Mouse (Mus musculus) right cerebral cortex, postnatal 14 days (tissue): ENCODE measurements around the gene Cap1.

Source experiments
- DNase-seq: peaks from one replicate; pipeline ENCODE4 v3.0.0; 2022

Cap1 gene

DNA sequence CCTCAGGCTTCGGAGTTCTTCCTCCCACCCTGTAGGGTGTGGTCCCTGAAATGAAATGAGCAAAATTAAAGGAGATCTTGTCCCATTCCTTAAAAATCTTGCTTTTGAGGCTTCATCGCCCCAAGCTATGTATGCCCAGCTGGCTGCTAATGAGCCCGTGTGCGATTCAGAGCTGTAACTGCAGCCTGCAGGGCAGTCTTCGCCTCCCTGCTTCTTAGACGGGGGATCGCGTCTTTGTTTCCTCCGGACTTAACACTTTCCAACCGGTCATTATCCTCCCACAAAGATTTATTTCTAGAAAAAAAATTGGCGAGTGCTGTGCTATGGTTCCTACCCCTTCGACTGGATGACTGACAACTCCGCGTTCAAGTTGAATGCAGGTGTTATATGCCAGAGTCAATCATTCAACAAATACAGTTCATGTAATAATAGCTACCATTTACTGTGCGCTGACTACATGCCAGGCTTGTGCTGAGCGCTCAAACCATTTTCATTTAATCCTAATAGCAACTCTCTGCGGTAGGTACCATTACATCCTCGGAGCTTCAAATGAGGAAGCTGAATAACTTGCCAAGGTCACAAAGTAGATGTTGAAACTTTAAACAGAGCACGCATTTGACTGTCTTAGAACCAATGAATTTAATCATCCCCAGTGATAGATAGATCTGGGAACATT lies 861 bp upstream of the Cap1 start:
- no peak for DNase-seq

DNA sequence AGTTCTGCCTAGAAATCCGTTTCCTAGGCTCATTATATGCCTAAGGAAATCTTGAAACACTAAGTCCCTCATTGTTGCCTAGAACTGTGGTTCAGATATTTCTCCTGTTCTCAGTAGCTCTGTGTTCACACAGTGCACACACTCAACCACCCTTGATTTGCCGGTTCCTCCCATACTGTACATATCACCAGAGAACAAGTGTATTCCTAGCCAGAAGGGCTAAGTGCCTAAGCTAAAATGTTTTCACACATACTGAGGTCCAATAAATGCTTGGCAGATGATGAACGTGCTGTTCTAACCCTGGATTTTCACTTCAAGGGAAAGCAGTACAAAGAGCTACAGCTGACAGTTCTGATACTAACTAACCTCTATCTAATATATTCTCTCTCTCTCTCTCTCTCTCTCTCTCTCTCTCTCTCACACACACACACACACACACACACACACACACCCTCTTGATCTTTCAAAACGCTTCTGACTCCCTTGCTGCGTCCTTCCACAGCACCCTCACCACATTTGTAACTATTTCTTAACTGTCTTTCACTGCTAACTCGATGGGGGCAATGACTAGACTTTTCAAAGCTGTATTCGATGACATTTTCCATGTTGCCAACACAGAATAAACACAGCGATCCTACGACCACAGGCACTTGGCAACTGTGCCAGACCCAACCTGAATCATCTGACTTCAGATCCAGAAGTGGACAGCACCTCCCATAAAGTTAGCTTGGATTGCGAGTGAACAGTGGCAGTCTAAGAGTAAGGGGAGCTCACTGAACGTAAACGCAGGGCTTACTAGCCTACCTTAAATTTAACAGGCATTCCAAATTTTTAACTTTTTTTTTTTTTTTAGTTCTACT lies 1.1 kb downstream of the Cap1 start:
- no peak for DNase-seq

DNA sequence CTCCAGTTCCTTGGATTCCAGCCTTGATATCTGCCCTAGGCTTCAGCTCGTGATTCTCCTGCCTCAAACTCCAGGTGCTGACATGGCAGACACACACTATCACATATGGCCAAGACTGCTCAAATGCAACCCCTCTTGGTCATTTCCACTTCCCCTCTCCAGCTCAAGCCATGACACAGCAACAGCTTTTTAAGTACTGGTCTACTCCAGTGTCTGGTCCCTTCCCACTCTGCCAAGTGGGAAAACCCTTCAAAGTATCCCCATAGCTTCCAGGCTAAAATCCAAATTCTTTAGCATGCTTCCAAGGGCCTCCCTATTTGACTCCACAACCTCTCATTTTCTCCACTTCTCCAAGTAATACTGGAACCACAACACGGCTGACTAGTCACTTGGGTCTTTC lies 1.8 kb downstream of the Cap1 start:
- DNase-seq: no peak

DNA sequence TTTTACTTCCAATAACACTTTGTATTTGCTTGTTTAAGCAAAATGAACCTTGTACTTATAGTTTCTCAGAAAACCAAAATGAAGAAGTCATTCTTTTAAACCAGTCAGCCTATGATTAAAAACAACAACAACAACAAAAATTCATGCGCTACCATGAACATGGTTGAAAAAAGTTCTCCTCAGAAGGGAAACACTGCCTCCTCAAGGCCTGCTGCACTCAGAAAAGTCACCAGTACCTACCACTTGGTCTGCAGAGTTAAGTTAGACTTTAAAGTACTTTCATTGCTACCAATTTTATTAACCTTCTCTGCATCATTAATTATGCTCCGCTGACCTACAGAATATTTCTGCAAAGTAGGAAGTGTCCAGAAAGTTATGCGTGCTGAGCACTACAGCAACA lies 2.6 kb downstream of the Cap1 start:
- DNase-seq: no peak

DNA sequence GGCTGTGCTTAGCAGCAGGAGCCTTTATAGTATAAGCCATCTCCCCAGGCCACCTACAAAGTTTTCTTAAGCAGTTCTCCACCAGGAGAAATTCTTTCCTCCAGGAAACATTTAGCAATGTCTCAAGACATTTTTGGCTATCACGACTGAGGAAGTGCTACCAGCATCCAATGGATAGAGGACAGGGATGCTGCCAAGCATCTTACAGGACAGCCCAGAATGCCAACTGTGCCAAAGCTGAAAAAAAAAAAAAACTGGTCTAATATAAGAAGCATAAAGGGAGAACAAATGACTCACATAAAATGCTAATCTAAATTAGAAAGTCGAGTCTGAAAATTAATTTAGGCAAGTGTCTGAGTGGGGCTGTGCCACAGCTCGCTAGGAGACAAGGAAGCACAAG lies 3.3 kb downstream of the Cap1 start:
- DNase-seq: no peak

DNA sequence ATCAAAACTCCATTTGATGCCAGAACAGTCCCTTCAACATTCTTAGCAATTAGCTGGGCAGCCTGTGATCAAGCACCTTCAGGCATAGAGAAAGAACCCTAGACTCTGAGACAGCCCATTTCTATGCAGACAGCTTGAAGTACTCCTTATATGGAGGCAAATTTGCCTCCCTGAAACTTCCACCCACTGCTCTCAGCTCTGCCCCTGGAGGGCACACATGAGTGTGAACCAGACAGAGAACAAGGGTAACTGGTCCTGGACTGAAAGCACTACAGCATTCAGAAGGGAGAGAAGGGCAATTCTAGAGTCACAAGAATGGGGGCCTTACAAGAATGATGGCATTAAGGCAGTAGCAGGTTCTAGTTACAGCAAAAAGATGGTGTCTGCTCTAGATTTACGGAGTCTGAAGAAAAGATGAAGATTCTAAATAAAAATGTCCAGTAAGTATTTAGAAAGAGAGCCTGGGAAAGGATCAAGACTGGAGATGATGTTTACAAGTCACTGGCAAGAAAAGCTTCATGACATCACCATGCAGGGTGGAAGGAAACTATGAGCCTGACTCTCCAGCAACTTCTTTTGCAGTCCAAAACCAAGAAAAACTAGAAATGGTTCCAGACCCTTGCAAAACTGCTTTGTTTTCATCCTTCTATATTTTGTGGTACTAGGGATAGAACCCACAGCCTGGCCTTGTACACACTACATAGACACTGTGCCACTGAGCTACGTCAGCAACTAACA lies 7.4 kb downstream of the Cap1 start:
- DNase-seq: no peak

DNA sequence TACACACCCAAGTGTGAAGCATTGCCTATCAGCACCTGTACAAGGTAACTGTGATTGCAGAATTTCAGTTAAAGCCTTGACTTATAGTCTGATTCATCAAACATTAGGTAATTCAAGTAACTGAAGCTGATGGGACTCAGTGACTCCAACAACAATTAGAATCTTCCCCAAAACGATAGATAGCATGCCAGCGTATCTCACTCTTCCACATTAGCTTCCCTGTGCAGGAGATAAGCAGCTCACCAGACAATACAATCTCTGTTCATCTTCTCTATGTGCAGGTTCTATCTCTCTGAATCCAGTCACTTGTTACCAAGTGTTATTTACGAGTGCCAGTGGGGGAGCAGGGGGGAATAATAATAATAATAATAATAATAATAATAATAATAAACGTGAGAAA lies 12.3 kb downstream of the Cap1 start:
- DNase-seq: no peak

DNA sequence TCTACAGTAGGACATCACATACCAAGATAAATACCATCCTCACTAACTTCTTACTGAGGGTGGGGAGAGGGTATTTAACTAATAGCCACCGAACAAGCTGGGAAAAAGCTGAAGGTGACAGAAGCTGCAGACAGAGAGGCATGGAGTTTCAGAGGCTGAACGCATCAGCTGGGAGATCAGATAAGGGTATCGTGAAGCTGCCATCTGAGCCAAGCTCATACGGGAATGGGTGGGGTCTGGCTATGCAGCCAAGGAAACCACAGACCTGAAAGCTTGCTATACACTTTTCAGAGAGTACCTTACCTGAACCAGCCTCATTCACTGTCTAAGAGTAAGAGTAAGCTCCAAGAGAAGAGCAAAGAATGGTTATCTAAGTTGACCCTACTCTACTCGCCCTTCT lies 12.9 kb downstream of the Cap1 start:
- DNase-seq: no peak

DNA sequence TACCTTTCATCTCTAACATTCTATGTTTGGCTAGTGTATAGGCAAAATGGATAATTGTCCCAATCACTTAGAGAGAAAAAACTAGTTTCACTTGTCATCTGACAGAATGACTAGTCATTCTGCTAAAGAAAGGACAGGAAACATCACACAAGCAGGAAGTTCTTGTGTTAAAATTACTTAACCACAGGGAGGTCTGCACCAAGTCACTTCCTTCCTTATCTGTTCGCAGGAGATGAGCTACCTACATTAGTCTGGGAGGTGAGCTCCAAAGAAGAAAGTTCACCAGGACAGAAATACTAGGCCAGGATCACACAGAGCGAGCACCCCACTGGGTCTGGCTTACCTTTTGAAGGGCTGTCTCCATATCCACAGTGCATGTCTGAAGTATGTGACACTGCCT lies 13.9 kb downstream of the Cap1 start:
- no peak for DNase-seq

DNA sequence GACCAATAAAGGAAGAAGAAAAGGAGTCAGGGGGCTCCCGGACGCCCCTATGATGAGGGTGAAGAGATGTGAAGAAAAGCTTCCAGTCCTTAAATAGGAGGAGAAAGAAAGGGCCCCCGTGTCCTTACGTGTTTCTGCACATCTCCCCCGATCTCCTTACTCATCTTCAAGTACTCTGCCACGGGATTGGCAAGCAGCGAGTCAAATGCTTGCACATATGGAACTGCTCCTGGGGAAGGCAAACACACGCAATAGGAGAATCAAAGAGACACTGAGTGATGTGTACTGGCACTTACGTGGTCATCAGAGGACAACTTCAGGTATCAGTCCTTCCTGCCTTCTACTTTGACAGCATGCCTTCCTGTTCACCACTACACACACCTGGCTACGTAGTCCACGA lies 14.6 kb downstream of the Cap1 start:
- DNase-seq: no peak

DNA sequence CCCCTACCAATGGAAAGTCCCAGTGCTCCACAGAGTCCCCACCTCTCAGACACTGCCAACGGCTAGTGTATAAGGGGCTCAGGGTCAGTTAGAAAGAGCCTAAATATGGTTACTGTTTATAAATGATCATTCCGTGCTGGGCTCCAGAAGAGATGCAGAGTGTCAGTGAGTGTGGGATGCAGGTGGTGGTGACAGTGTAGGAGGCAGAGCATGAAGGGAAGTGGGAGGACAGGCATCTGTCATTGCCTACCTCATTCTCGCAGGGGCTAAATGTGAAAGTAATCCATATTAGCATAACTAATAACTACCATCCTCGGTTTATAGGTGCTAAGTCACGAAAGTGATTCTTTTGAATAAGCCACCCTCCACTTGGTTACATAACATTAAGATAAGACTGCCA lies 15.1 kb downstream of the Cap1 start:
- DNase-seq: no peak

DNA sequence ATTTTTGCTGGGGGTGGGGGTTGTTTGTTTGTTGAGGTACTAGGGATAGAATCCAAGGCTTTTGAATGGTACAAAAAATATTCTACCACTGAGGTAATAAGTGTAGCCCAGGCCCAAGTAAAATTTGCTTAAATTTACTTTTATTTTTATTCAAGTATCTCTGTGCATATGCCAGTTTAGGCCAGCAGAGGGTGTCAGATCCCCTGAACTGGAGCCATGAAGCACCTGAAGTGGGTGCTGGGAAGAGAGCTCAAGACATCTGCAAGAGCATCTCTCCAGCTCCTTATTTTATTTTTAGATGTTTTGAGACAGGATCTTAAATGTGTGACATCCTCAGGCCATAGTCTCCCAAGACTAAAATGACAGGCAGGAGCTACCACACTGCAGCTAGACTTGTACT lies 15.8 kb downstream of the Cap1 start:
- peak; percentile 50 for DNase-seq

DNA sequence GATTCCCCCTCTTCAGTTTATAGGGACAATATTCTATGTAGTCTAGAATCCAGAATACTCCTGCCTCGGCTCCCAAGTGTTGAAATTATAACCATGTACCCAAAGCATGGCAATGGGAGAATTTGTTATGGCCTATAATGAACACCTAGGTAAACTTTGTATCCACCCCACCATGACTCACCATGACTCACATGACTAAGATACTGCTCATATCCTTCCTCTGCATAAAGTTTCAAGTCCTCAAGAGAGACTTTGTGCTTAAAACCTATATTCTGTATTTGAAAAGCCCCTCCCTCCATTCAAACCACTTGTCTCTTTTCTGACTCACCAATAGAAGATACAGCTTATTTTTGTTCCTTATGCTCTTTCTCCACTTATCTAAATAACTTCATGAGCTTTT lies 17.8 kb downstream of the Cap1 start:
- no peak for DNase-seq

DNA sequence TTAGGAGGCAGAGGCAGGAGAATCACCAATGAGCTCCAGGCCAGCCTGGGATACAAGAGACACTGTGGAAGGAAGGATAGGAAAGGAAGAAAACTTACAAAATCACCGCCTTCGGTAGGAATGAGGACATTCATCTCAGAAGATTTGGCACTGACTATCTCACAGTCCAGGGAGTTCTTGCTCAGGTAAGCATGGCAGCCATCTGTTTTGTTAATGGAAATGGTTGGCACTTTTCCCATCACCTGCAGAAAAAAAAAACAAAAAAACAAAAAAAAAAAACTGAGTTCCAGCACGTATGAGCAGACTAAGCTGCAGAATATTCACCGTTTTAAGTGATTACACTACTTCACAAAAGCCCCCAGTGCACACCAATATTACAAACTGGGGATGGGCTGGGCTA lies 24.0 kb downstream of the Cap1 start:
- DNase-seq: no peak

DNA sequence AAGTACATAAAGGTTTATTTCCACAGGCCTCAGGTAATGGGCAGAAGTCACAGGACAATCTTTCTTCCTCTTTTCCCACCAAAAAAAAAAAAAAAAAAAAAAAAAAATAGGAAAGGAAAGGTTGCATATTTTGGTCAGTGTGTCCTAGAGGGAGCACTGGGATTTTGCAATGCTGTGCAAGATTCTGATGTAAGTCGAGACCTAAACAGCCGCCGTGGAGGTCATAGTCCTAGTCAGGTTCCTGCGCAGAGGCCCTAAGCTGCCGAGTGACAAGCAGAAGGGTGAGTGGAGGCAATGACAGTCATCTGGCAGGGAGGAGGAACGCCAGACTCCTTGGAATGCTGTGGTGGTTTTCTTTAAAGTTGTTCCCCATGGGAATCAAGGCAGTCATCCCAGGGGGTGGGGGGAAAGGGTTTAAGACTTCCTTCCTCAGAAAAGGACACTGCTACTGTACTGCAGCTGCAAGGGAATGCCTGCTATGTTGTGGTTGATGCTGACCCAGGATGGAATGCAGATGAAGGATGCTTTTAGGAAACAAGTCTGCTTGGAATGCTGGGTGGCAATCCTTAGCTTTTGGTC lies 26.7 kb downstream of the Cap1 start:
- DNase-seq: no peak

DNA sequence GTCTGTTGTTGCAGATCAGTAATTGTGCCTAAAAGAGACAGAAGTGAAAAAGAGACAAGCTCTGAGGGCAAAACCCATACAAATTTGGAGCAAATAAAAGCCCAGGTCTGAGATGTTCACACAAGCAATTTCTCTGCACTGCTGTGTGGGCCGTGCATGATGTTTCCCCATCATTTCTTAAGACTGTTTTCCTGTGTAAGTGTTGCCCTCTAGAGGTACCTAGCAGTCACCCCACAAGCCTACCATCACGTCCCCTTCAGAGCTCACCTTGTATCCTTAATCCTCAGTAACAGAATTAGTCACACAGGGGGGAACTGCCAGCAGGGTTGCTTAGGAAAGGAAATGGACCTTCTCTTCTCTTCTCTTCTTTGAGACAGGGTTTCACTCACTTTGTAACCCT lies 27.9 kb downstream of the Cap1 start:
- DNase-seq: no peak

DNA sequence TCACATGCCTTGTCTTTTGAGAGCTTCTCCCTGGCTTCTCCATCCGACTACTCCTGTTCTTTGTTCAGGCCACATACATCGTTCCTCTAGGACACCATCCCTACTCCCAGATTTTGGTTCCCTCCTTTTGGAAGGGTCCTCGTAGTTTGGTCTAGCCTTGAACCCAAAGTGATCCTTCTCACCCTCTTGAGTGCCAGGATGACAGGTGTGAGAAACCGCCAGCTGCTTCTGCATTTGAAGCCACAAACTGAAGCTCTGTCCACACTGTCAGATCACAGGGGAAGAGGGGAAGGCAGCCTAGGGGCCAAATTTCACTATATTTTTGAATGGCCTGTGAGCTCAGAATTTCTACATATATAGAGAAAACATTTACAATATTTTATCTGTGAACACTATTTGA lies 31.1 kb downstream of the Cap1 start:
- no peak for DNase-seq

DNA sequence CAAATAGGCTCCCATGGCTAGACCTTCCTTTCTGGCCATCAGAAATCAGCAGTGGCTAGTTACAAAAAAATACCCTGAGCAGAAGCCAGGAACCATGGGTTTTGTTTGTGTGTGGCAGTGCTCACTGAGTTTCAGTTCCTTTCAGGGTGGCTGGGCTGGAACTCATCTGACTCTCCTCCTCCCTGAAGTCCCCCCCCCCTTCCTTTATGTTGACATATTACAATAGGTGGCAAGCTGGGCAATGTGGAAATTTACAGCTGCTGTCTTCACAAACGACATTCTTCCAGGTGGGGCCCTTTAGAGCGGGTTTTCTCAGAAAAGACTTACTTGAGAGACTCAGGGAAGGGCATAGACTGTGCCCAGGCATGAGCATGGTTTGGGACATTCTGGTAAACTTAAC lies 32.2 kb downstream of the Cap1 start:
- no peak for DNase-seq

DNA sequence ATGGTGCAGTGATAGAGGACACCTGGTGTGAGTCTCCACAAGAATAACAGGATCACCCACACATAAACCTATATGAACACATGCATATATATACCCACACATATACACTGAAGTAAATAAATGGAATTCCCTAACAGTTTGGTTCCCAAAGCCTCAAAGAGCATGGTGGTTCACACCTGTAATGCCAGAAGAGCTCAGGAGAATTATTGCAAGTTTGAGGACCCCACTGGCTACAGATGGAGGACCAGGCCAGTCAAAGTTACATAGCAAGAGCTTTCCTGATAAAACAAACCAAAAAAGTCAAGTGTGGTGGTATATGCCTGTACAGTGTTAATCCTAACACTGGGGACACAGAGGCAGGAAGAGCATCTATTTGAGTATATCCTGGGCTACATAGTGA lies 34.3 kb downstream of the Cap1 start:
- no peak for DNase-seq

DNA sequence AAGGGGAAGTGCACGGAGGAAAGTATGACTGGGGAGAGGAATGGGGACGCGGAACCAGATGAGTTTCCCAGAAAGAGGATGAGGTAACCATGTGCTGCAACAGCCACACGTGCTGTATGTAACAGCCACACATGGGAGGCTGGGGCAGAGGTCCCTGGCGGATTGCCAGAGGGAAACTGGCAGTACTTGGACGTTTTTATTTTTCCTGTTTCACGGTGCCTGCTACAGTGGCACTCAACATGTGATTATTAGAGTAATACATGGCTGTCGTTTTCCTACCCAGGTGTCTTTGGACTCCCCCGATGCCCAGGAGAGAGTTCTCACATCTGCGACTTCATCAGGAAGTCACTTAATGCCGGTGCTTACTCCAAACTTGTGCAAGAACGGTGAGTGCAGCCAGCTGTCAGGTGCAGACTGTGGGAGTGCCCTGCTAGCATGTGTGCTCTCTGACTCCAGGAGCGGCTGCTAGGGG lies 37.7 kb downstream of the Cap1 start:
- no peak for DNase-seq

DNA sequence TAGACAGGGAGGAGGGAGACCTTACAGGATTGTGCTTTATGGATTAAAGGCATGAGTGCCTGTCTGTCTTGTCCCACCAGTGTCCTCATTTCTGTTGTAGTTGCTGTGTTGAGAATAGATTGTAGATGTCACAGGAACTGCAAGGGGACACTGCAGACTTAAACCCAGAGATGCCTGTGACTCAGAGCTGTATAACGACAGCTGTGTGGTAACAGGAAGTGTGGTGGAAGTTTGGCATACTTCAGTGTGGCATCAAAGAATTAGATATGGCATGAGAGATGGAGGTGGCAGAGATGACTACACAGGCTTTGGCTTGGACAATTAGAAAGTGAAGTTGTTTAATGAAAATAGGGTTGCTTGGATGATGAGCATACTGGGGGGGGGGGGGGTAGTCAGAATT lies 47.4 kb downstream of the Cap1 start:
- no peak for DNase-seq

DNA sequence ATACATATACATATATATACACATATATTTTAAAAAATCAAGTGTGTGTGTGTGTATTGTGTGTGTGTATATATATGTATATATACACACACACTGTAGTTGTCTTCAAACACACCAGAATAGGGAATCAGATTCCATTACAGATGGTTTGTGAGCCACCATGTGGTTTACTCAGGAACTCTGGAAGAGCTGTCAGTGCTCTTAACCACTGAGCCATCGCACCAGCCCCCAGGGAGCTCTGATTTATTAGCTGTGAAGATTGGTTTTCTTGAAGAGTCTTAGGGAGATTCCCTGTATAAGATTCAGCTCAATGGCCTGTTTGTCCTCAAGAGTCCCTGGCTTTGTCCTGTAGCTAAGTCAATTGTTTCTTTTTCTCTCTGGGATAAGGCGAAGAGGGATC lies 47.9 kb downstream of the Cap1 start:
- DNase-seq: no peak

DNA sequence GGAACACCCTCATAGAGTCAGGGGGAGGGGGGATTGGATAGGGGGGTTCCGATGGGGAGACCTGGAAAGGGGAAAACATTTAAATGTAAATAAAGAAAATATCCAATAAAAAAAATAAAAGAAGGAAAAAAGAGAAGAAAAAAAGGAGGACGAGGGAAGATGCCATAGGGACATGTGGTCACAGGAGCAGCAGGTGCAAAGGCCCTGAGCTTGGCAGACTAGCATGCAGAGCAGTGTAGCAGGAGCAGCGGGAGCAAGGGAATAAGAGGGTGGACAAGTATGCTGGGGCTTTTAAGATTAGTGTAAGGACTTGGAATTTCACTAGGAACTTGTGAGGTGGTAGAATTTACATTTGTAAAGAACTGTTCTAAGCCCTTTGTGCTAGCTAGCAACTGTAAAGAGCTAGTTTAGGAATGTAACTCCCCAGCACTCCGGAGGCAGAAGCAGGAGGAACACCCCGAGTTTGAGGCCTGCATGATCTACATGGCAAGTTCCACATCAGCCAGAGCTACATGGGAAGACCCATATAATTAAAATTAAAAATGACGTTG lies 48.6 kb downstream of the Cap1 start:
- no peak for DNase-seq
